Mouse (Mus musculus) A20 (cell line): ENCODE measurements at regions not wholly inside any gene's neighbourhood (a gene's known extent, or its start where the extent isn't known, plus 50 kb on each side); places are given as distances from the start of the nearest gene placed in this dataset.
A peak's percentile ranks its signal among the peaks of the same experiment; 100 is the strongest.

Experiments used
- DNase-seq: peaks from one replicate; pipeline ENCODE4 v3.0.0-alpha.2; 2011; ENCODE audit warnings: low read depth, low spot score

DNA sequence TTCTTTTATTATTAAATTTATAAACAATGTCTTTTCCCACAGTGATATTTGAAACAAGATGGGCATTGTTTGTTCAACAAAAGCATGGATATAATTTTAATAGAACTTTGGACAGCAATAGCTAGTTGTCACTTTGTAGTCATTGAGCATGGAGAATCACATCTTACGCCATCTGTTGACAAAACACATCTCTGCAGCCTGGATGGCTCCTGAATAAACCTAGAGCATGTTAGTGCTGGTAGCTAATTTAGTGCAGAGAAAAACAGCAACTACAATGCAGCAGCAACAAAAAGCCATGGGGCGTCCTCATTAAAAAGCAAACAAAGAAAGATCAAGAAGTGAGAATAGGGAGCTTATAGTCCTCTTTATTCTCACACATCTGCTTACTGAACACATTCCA lies 900.9 kb upstream of the Cdh7 start:
- DNase-seq: peak; percentile 14

DNA sequence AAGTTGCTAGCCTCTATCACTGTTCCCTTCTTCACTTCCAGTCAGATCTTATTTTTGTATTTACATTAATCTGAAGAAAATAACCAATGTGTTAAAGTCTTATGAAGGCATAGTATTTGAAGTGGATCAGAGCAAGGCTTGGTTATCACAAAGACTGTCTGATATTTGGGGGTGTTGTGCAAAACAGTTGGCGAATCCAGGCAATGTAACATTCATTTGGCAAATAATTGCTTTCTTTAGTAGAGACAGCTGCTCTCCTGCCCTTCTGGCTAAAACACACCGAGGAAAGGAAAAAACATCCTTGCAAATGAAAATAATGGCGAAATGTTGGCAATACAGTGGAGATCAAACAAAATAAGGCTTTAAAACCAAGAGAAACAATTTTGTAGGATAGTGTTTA lies 896.1 kb upstream of the Cdh7 start:
- DNase-seq: no peak

DNA sequence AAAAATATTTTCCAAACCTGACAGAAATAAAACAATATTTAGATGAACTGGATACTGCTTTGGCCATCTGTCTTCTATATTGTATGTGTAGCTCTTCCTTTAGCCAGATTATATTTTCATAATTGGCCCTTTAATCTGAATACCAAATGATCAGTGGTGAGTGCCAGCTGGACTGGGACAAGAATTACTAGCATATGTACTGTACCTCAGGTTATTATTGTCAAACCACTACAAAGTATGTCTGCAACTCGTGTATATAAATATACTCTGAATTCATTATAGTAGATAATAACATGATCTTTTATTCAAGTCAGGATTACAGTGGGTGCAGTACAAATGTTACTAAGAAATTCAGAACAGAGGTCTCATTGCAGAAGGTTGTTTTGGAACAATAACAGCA lies 877.2 kb upstream of the Cdh7 start:
- no peak for DNase-seq
